Mouse (Mus musculus): Measurements from ENCODE around the gene Celf3.
A peak's percentile ranks its signal among the peaks of the same experiment; 100 is the strongest.

Celf3 gene

DNA sequence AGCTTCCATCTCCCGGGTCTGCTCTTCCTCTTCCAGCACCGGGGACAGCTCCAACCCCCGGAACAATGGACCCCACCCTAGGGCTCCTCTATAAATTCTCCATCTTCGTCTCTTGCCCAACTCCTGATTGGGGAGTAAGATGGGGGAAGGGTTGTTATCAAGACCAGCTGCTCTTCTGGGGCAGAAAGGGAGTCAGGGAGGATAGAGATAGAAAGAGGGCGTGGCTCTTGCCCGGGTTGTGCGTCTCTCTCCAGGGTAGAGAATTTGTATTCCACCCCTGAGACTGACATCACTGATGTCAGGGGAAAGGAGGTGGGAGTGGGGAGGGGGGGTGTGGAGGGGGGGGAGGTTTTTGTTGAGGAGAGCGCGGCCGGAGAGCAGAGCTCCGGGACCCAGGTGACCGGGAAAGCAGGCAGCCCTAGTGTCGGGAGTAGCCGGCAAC is at the start of gene Celf3:
Gene Celf3 (plus strand): TSS at position 315 of the 442 bp plus-strand sequence.
- DNase-seq (ENCODE audit: low spot score in 2 of 2), result no peak

DNA sequence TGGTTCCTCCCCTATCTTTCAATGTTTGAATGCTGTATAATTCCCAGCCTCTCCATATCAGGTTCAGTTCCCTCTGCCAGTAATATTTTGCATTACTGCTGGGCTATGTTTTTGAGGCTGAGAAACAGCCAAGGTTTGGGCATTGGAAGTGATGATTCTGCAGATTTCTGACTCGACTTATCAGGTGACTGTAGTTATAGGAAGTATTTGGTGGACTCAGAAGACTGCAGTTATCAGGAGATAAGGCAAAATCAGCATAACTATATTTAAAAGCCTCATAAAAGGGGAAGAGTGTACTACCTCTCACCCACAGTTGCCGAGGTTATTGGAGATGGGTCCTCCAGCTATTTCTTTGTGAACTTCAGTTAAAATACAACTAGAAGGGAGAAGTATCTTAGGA is 47.1 kb upstream of the Celf3 start:
- DNase-seq (ENCODE audit: low spot score in 2 of 2), result no peak

GRCm38 (mm10) chr3:94434305-94434704 is 43.8 kb upstream of the Celf3 start:
- DNase-seq (ENCODE audit: low spot score in 2 of 2), result no peak

DNA sequence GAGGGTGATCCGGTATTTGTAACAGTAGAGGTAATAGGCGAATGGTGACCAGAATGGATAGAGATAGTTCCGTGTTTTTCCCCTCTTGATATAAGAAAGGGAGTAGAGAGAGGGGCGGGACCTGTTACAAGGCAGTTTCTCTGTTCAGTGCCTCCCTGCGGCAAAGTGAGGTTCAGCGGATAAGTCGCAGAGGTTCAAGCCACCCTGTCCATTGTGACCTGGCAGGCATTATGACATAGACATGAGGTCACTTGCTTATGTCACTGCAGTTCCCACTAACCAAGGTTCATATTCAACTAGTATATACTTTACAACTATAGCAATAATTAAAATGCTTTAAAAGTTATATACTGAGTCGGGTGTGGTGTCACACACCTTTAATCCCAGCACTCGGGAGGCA is 41.7 kb upstream of the Celf3 start:
- DNase-seq (ENCODE audit: low spot score in 2 of 2), result no peak

DNA sequence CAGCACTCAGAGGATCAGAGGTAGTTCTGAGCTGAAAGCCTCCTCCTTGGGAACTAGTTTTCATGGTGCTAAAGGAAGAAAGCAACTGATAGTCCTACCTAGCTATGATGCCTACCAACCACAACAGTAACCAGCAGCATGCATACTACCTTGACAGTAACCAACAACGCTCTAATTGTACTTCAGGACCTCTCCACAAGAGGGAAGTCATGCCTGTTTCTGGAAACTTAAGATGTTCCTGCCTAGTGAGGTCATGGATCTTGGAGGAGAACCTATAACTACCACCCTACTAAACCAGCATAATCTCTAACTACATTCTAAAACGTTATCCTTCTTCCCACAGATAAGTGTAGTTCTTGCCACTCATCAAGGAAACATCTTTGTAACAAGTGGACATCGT is 36.9 kb upstream of the Celf3 start:
- peak in 1 of 2 experiments; percentile 18 for DNase-seq (ENCODE audit: low spot score in 2 of 2)

GRCm38 (mm10) chr3:94442951-94443596 is 35.0 kb upstream of the Celf3 start, which contains the start of gene Mrpl9:
Gene Mrpl9, plus strand, starts transcription at chr3:94443318.
- peak; percentile 92 to 97 for DNase-seq (ENCODE audit: low spot score in 2 of 2)

GRCm38 (mm10) chr3:94443597-94443964 is 34.5 kb upstream of the Celf3 start, which contains the start of gene Oaz3:
Gene Oaz3, minus strand, starts transcription at chr3:94443915.
- no peak for DNase-seq (ENCODE audit: low spot score in 2 of 2)

DNA sequence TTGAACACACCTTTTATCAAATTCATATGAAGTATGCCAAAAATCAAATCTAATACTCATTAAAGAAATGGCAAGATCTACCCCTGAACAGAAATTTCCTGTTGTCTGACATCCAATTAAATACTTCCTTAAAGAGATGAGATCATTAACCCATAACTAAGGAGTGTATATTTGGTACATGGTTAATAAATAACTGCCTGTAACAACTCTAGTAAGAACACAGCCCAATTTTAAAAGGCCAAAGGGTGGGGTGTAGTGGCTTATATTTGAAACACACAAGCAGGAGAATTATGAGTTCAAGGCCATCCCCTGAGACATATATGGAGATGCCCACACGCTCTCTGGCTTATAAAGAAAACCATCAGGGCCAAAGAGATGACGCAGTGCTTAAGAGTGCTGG is 28.7 kb upstream of the Celf3 start:
- no peak for DNase-seq (ENCODE audit: low spot score in 2 of 2)

- DNase-seq (ENCODE audit: low spot score in 2 of 2), result peak; percentile 53 to 74
Measured at GRCm38 (mm10) chr3:94456529-94457000, 21.5 kb upstream of the Celf3 start.

DNA sequence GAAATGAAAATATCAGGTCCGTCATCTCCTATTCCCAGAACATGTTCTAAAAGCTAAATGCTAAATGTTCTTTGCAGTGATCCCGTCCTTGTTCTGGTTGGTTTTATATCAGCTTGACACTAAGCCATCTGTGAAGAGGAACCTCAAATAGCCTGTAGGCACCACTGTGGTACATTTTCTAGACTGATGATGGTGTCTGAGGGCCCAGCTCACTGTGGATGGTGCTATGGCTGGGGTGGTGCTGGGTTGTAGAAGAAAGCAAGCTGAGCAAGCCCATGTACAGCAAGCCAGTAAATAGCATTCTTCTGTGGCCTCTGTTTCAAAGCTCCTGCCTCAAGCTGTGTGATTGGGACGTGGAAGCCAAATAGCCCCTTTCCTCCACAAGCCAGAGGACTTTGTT is 21.0 kb upstream of the Celf3 start:
- DNase-seq (ENCODE audit: low spot score in 2 of 2), result no peak

DNA sequence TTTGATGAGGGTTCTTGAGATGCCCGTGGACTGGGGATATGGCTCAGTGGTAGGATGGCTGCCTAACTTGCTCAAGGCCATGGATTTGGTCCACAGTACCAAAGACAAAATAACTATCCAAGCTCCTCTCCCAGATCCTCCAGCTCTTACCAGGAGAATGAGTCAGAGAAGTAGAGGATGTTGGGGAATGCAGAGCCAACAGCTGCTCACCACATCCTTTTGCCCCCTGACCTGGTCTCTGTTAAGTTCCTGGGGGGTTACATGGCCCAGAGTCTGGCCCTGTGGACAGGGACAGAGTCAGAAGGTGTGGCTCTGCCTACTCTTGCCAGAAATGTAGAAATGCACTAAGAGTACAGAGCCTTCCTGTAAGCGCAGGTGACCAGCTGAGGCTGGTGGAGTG is 18.3 kb upstream of the Celf3 start:
- no peak for DNase-seq (ENCODE audit: low spot score in 2 of 2)

- DNase-seq (ENCODE audit: low spot score in 2 of 2), result no peak
Measured at GRCm38 (mm10) chr3:94463926-94464578, 14.0 kb upstream of the Celf3 start.

- no peak for DNase-seq (ENCODE audit: low spot score in 2 of 2)
Measured at GRCm38 (mm10) chr3:94465632-94466430, 12.3 kb upstream of the Celf3 start.

- DNase-seq (ENCODE audit: low spot score in 2 of 2), result no peak
Measured at GRCm38 (mm10) chr3:94468931-94469330, 9.2 kb upstream of the Celf3 start.

DNA sequence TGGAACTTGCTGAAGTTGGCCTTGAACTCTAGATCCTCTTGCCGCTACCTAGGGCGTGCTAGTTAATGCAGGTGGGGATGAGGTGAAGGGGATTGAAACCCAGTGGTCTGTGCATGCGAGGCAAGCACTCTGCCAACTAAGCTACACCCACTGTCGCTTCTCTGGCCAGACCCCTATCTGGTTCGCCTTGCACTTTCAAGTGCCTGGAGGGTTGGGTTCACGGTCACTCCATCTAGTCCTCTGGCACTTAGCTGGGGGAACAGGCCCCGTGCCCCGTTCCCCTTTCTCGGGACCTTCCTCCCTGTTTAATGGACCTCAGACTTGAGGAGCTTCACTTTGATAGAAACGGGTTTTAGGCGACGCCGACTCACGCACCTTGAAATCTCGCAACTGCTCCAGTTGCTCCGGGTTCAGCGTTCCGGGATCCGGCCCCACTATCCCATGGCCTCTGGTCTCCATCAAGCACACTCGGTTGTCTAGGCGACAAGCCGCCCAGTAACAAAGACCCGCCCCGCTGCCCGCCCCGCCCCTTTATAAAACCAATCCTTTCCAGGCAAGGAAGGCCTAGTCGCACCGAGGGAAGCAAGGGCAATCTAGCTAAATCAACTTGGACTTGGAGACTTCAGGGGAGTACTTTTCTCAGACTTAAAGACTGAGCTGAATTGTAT is 5.5 kb upstream of the Celf3 start:
- no peak for DNase-seq (ENCODE audit: low spot score in 2 of 2)

GRCm38 (mm10) chr3:94473115-94473505 is 5.0 kb upstream of the Celf3 start:
- DNase-seq (ENCODE audit: low spot score in 2 of 2), result no peak

DNA sequence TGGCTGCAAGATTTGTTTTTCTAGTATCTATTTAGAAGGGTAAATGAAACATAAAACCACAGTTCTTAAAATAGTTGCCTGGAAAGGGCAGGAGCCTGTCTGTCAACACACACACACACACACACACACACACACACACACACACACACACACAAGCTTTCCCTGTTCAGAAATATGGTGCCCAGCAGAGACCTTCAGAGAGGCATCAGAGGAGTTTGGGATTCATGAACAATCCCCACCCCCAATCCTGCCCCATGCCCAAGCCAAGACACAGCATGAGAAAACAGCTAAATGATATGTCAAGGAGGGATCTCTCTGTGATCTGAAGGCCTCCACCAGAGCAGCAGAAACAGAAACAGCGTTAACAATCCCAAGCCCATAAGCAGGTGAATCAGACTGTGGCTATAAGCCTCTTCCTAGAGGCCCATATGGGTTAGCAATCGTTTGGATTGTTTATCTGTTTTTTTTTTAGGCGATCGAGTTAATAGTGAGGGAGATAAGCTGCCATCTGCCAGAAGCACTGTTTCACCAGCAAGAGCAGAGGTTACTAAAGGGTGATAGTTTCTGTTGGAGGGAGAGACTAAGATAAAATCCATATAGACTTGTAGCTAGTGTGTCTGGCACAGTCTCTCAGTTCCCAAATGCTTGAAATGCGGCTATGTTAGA is 4.4 kb upstream of the Celf3 start:
- no peak for DNase-seq (ENCODE audit: low spot score in 2 of 2)

GRCm38 (mm10) chr3:94476301-94477035 is 1.6 kb upstream of the Celf3 start:
- no peak for DNase-seq (ENCODE audit: low spot score in 2 of 2)

- DNase-seq (ENCODE audit: low spot score in 2 of 2), result no peak
Measured at GRCm38 (mm10) chr3:94477444-94477843, 651 bp upstream of the Celf3 start.

DNA sequence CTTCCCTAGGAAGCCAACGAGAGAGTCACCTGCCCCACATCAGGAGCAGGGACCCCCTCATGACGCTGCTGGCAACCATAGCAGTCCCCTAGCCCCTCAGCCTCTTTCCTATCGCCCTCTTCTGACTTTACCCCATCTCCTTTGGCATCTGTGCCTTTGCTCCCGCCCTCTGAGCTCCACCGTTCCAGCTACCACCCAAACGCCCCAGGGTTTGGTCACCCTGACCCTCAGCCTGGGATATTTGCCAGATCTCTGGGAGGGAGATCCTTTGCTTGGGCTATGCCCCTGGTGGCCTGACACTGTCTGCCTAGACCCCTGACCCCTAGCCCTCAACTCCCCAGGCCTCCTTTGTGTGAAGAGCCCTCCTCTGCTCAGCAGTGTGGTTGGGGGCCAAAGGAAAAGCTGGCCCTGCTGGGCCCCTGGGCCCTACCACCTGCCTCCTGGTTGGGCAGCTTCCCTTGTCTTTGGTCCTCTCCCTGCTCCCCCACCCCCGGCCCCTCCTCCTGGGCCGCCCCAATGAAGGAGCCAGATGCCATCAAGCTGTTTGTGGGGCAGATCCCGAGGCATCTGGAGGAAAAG is 585 bp downstream of the Celf3 start:
- DNase-seq (ENCODE audit: low spot score in 2 of 2), result no peak
